Mouse (Mus musculus): ENCODE data around the gene Clic4.

- TF ChIP-seq CTCF (IDR thresholded peaks at IDR 0.05; ENCODE audit: borderline replicate concordance, extremely low read depth, insufficient read depth, insufficient read length), result no peak
- TF ChIP-seq POLR2A (IDR thresholded peaks at IDR 0.05; ENCODE audit: borderline replicate concordance, extremely low read depth, insufficient read depth, insufficient read length, poor library complexity, severe bottlenecking), result no peak
Measured at GRCm38 (mm10) chr4:135313111-135313691, 40.6 kb upstream of the Clic4 start.

All from brain, embryonic 14.5 days (tissue).